Mouse (Mus musculus) central nervous system, embryonic 14 days (tissue): ENCODE measurements around the gene Scgb2b17. TPM values are rescaled to one million over a fixed set of nuclear protein-coding genes. Genes with fewer than 3 reads are reported as not detected.

Source experiments
- polyA plus RNA-seq: library from polyadenylated mRNA; depleted of rRNA; stranded (reverse); fragments of >200 nt; gene quantifications from 2 replicates; pipeline ENCODE4 v1.2.3, GENCODE M21; 2012; rRNA removed

Scgb2b17 gene
- not detected in 2 replicates for polyA plus RNA-seq

GRCm38 (mm10) chr7:33056461-33056860 is at the start of gene Scgb2b17:
Scgb2b17 (minus strand) TSS chr7:33056561.

DNA sequence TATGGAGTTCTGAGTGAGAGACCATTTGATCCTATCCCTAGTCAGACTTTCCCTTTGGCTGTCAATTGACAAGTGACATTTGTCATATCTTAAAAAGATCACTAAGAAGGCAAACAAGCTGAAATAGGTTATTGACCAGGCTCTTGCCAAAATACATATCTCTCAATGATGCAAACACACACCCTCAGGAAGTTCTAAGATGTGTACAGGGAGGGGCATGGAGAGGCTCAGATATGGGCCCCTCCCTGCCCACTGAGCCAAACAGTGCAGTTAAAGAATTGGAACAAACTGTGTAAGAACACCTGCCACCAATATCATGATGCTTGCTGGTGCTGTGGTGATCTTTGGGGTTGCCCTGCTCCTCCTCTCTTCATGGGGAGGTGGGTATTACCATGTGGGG is 6.8 kb upstream of the Scgb2b17 start, which contains the start of gene Scgb1b17:
Gene Scgb1b17 (plus strand): TSS at position 301 of the 400 bp plus-strand sequence.

Other genes starting within 250 kb of the Scgb2b17 start
- not detected in 2 replicates for gene Scgb2b15, start 226.9 kb downstream of the Scgb2b17 start, polyA plus RNA-seq
- not detected in 2 replicates for gene Scgb1b15, start 220.0 kb downstream of the Scgb2b17 start, polyA plus RNA-seq
- not detected in 2 replicates for gene Scgb1b17, start 6.9 kb upstream of the Scgb2b17 start, polyA plus RNA-seq
- not detected in 2 replicates for gene Scgb2b18, start 117.3 kb upstream of the Scgb2b17 start, polyA plus RNA-seq
- not detected in 2 replicates for gene Scgb1b18, start 129.0 kb upstream of the Scgb2b17 start, polyA plus RNA-seq
- not detected in 2 replicates for gene Scgb2b19, start 223.8 kb upstream of the Scgb2b17 start, polyA plus RNA-seq
- gene Scgb1b19, start 230.7 kb upstream of the Scgb2b17 start, polyA plus RNA-seq = not detected in 2 replicates